Mouse (Mus musculus) right cerebral cortex, postnatal 36 days (tissue): ENCODE results near the gene Prdm9.
"Not testable (repeated sequence)": the region's sequence is repeated elsewhere in the genome, so short reads cannot be mapped to it uniquely, and the experiment has no call there.

Experiments used
- DNase-seq, 2 experiments: peaks; one replicate each; pipeline ENCODE4 v3.0.0; 2022; ENCODE audit warnings: low spot score in 2 of 2, mixed read lengths in 1 of 2

Gene Prdm9

DNA sequence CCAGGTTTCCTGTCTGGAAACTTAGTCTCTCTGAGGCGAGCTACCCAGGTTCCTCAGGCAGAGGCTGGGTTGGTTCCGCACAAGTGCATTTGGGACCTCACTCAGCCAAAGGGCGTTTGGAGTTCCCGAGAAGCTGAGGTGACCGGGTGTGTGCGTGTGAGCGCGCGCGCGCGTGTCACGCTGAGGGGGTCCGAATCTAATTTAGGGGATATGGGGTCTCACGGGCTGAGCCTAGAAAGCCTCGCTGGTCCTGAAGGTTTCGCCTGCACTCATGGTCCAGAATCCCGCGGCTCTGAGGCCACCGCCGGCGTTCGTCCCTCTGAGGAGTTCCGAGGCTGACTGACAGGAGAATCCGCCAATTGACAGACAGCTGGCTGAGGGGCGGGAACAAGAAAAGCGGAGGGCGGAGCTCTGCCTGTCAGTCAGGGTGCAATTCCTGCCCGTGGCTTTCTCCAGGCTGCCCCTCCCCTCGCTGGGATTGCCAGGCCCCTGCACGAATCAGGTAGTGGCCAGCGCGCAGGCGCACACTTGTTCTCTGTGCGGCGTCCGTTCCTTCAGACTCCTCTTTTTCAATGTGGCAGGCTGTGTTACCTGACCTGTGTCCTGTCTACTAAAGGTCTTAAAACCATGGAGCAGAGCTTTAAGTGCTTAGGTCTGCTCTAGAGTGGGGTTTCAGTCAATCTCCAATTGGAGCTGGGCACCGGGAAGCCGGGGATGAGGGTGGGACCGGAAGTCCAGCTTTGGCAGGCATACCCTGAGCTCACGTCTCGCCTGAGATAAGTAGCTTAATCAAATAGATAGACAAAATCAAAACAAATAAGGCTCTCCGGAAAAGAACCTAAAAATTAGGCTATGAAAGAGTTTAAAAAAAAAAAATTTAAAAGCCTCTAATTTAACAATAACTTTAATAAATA lies at the start of gene Prdm9:
Gene Prdm9, minus strand, starts transcription at position 341 of the 914 bp plus-strand sequence.
- DNase-seq, result peak; percentile 99

- DNase-seq, result no peak
These were observed 35.3 kb upstream of the Prdm9 start for GRCm38 (mm10) chr17:15599496-15599895.

DNA sequence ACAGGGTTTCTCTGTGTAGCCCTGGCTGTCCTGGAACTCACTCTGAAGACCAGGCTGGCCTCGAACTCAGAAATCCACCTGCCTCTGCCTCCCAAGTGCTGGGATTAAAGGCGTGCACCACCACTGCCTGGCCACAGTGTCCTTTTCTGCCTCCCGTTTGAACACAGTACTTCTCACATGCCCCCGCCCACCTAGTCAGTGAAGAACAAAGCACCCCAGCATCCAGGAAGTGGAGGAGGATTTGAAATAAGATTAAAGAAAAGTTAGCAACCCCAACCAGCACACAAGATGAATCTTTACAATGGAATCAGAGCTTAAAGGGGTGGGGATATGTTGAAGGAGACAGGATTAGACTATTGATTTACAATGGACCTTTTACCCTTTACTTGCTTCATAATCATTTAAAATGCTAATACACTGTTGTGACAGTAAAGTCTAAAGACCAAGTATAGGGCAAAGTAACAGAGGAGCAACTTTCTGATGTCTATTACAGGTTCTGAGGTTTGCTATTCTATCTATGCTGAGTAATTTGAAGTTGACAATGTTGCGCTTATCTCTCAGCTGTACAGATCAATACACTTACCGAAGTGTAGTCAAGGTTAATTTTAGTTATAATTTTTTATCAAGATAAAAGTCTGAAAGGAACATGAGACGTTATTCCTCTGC lies 27.2 kb upstream of the Prdm9 start:
- no peak for DNase-seq

DNA sequence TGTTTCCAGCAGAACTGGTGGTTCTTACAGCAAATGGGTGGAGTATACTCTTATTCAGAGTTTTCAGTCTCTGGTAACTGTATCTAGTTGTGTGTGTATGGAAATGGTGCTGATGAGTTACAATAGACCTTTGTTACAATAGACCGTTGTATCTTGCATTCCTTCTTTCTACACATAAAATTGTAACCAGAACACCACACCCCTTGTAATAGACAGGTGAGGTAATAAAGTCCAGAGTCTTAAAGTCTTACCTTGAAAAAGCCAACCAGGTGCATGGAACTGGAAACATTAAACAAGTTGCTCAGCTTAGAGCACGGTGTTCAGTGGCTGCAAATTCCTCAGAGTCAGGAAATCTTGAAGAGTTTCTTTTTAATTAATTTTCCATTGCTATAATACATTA lies 24.0 kb upstream of the Prdm9 start:
- no peak for DNase-seq

- DNase-seq, result no peak
These were observed 21.5 kb upstream of the Prdm9 start for GRCm38 (mm10) chr17:15585691-15586090.

GRCm38 (mm10) chr17:15583071-15583470 lies 18.9 kb upstream of the Prdm9 start:
- DNase-seq, result no peak

GRCm38 (mm10) chr17:15580072-15580447 lies 15.9 kb upstream of the Prdm9 start:
- DNase-seq, result no peak

DNA sequence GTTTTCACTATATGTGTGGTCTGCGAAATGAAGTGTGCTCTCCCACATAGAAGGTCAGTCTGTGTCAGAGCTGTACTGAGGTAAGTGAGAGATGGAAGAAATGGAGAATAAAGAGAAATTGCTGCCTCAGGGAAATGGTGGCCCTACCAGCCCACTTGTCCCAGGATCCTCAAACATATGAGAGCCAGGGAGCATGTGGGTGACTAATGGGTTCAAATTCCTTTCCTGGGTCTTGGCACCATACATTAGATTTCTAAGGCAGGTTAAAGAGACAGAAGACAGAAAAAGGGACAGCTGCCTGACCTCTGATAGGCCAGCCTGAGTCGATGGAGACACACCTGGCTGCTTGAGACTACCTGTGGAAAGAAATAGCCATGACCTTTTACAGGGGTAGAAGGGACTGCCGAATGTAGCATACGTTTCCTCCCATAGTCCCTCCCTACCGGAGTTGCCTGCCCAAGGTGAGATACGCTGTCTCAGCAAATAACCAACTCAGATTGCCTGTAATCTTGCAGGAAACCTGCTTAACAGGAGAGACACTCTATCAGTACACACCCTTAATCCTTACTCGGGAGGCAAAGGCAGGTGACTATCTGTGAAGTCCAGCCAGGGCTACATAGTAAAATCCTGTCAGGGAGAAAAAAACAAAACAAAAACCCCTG lies 15.4 kb upstream of the Prdm9 start:
- DNase-seq, result no peak

GRCm38 (mm10) chr17:15577291-15577694 lies 13.1 kb upstream of the Prdm9 start:
- DNase-seq, result no peak

DNA sequence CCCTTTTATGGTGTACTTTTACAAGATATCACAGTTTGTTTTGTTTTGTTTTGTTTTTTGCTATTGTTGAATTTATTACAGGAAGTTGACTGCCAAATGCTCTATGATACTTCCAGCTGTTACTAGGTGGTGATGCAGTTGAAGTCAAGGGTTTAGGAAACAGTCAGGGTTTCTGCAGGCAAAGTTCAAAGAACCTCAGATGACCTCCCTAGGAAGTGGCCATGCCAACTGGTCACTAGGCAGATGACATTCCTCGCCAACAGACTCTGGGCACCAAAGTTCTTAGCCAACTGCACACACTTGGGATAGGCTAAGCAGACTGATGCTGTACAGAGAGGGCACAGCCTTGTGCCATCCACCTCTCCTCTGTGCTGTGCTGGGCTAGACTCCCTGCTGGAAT lies 10.9 kb upstream of the Prdm9 start:
- no peak for DNase-seq

DNA sequence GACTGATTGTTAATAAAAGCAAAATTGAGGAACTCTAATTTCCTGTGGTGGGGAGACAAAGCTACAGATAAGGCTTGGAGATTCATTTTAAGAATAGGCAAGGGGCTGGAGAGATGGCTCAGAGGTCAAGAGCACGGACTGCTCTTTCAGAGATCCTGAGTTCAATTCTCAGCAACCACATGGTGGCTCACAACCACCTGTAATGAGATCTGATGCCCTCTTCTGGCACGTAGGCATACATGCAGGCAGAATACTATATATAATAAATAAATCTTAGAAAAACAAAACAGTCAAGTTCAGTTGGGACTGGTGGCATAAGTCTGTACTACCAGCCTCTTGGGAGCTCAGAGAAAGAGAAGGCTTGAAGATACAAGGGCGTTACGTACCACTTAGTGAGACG lies 2.8 kb upstream of the Prdm9 start:
- DNase-seq, result no peak

DNA sequence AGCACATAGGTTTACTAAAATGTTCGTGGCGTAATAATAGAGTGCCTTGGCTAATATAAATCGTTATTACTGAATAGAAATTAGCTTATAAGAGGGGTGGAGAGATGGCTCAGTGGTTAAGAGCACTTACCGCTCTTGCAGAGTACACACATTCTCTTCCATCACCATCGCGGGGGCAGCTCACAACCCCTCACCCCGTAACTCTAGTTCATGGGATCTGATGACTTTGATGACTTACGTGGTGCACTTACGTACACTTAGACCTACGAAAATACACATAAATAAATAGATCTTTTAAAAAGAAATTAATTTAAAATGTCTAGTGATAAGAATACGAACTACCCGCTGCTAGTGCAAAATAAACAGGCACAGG lies 760 bp upstream of the Prdm9 start:
- DNase-seq, result no peak

DNA sequence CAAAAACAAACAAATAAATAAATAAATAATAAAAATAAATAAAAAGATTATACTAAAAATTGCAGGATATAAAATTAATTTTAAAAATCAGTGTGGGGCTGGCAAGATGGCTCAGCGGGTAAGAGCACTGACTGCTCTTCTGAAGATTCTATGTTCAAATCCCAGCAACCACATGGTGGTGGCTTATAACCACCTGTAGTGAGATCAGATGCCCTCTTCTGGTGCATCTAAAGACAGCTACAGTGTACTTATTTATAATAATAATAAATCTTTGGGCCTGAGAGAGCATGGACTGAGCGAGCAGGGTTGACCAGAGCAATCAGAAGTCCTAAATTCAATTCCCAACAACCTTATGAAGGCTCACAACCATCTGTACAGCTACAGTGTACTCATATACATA lies 4.2 kb downstream of the Prdm9 start:
- DNase-seq, result no peak

- DNase-seq, result no peak
These were observed 14.4 kb downstream of the Prdm9 start for GRCm38 (mm10) chr17:15549713-15550112.

DNA sequence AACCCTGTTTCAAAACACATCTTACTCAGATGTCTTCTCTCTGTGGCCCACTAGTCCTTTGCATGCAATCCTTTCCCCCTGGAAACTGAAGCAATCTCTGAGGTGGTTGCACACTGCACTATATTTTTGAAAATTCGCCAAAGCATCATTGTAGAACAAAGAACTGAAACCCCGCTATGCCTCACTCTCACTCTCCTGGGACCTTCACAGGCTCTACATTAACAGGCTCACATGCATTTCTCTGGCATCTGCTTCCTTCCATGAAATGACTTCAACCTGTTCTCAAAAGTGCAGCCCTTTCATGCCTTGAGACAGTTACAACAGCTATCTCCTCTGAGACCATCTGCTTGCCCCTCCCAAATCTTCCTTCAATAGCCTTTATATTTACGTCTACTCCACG lies 17.7 kb downstream of the Prdm9 start:
- DNase-seq, result no peak

DNA sequence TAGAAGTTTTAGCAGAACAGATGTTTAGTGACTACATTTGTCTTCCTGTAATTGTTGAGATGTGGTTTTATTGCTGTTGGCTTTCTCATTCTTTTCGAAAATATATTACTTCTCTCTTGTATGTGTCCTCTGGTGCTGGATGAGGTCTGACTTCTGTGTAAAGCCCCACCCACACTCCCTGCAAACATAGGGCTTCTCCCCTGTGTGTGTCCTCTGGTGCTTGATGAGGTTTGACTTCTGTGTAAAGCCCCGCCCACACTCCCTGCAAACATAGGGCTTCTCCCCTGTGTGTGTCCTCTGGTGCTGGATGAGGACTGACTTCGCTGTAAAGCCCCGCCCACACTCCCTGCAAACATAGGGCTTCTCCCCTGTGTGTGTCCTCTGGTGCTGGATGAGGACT lies 20.3 kb downstream of the Prdm9 start:
- DNase-seq, result not testable (repeated sequence)

GRCm38 (mm10) chr17:15540309-15540708 lies 23.8 kb downstream of the Prdm9 start:
- DNase-seq, result no peak

- no peak for DNase-seq
These were observed 27.7 kb downstream of the Prdm9 start for GRCm38 (mm10) chr17:15536457-15536904.

GRCm38 (mm10) chr17:15535943-15536342 lies 28.2 kb downstream of the Prdm9 start:
- DNase-seq, result no peak

DNA sequence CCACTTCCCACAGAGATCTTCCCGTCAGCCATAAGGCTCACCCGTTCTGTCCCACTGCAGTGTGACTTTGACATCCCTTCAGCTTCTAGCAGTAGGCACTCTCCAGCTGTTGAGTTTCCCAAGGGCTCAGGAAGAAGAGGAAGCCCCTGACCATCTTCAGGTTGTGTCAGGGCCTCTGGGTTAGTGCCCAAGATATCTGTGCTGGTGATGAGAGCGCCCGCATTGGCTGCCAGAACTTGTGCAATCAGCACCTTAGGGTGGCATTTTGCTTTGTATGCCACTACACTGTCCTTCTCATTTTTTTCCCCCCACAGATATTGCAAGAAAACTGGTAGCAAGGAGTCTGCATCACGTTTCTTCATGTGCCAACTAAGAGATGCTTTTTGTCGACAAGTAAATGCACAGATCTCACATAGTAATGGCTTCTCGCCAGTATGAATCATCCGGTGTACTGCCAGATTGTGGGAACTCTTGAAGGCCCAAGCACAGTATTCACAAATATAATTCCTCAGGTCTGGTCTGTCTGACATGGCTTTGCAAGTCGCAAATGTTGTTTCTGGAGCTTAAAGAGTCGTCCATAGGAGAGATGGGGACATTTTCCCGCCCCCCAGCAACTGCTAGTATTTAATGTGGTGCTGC lies 28.9 kb downstream of the Prdm9 start:
- peak; percentile 44 to 59 for DNase-seq

GRCm38 (mm10) chr17:15530141-15530540 lies 34.0 kb downstream of the Prdm9 start:
- peak; percentile 32 to 38 for DNase-seq

DNA sequence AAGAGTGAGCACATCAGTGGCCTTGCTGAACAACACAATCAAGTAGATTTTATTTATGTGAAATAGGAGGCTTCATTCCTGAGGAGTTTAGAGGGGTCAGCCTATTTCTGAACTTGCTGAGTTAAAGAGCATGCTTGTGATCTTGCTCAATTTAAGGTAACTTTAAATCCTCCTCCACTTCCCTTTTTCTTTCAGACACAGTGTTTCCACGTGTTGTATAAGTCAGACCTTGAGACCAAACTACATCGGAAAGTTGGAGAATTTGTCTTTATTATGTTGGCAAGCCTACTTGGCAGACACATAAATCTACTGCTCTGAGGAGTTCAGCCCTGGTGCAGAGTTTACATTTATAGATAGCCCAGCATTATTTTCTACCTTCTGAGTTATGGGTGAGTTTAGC lies 35.3 kb downstream of the Prdm9 start:
- DNase-seq, result no peak
